Mouse (Mus musculus) heart, embryonic 14.5 days (tissue): Measurements from ENCODE around the gene Gipc2. TPM values are rescaled to one million over a fixed set of nuclear protein-coding genes. Genes with fewer than 3 reads are reported as not detected.
A peak's percentile ranks its signal among the peaks of the same experiment; 100 is the strongest.

Experiments used
- ATAC-seq: fragments of 200-750 bp; cut with Nextera tagmentation; 2 replicates; pipeline ENCODE4 v1.8.0; 2017; ENCODE audit warnings: low read depth, moderate TSS enrichment; ENCODE audit not compliant: insufficient number of reproducible peaks, insufficient read depth, low FRiP score
- H3K27ac ChIP-seq, 2 experiments: fragments of 200-500 bp in 1 of 2; fragments of 300-500 bp in 1 of 2; sonication (generic) in 1 of 2; replicated peaks in 1 of 2; 2 replicates each; pipeline ENCODE4 v1.5.1; 2012 to 2014; ENCODE audit warnings: low read depth in 2 of 2, low read length in 2 of 2, control low read depth in 1 of 2, mild to moderate bottlenecking in 1 of 2, mixed read lengths in 1 of 2; ENCODE audit not compliant: control insufficient read depth in 1 of 2, insufficient read depth in 1 of 2
- H3K27me3 ChIP-seq: fragments of 300-500 bp; sonication (generic); 2 replicates; pipeline ENCODE4 v1.6.1; 2014; ENCODE audit warnings: mild to moderate bottlenecking, low read length, control low read depth; ENCODE audit not compliant: control insufficient read depth, insufficient read depth
- H3K36me3 ChIP-seq: fragments of 300-500 bp; sonication (generic); 2 replicates; pipeline ENCODE4 v1.6.1; 2014; ENCODE audit warnings: mild to moderate bottlenecking, control low read depth, low read length, mixed read lengths; ENCODE audit not compliant: control insufficient read depth, insufficient read depth
- H3K4me1 ChIP-seq, 2 experiments: fragments of 200-500 bp in 1 of 2; fragments of 300-500 bp in 1 of 2; sonication (generic) in 1 of 2; 2 replicates each; pipeline ENCODE4 v1.6.1; 2012 to 2014; ENCODE audit warnings: low read length in 2 of 2, control low read depth in 1 of 2, mixed read lengths in 1 of 2; ENCODE audit not compliant: control insufficient read depth in 2 of 2, insufficient read depth in 2 of 2
- H3K4me2 ChIP-seq: fragments of 300-500 bp; sonication (generic); 2 replicates; pipeline ENCODE4 v1.6.1; 2014; ENCODE audit warnings: mild to moderate bottlenecking, low read length
- H3K4me3 ChIP-seq, 2 experiments: fragments of 200-500 bp in 1 of 2; fragments of 300-500 bp in 1 of 2; sonication (generic) in 1 of 2; 2 replicates each; pipeline ENCODE4 v1.5.1; 2012 to 2014; ENCODE audit warnings: low read length in 2 of 2, mild to moderate bottlenecking in 2 of 2, control low read depth in 1 of 2, low read depth in 1 of 2, moderate library complexity in 1 of 2; ENCODE audit not compliant: control insufficient read depth in 1 of 2, insufficient read depth in 1 of 2
- H3K9ac ChIP-seq: fragments of 300-500 bp; sonication (generic); 2 replicates; pipeline ENCODE4 v1.6.1; 2014; ENCODE audit warnings: mild to moderate bottlenecking, low read length
- H3K9me3 ChIP-seq: fragments of 300-500 bp; sonication (generic); 2 replicates; pipeline ENCODE4 v1.6.1; 2016; ENCODE audit warnings: low read length, control low read depth; ENCODE audit not compliant: control insufficient read depth
- WGBS: fragments of 180-500 bp; shearing (Covaris S2); extraction: QIAGEN DNeasy Blood & Tissue Kit; methylation state at CpG from one replicate; pipeline ENCODE4 v1.1.7; 2014; 5-methylcytosine and 5-hydroxymethylcytosine counted together
- polyA plus RNA-seq: library from polyadenylated mRNA; unstranded; fragments of >200 nt; fragmentation: Nextera tagmentation; extraction: Ambion mirVana; gene quantifications from 2 replicates; pipeline ENCODE4 v1.2.1, GENCODE M21; 2014

Gipc2 gene
- polyA plus RNA-seq, 1 experiment from 2014 or later, result 4.1 TPM

DNA sequence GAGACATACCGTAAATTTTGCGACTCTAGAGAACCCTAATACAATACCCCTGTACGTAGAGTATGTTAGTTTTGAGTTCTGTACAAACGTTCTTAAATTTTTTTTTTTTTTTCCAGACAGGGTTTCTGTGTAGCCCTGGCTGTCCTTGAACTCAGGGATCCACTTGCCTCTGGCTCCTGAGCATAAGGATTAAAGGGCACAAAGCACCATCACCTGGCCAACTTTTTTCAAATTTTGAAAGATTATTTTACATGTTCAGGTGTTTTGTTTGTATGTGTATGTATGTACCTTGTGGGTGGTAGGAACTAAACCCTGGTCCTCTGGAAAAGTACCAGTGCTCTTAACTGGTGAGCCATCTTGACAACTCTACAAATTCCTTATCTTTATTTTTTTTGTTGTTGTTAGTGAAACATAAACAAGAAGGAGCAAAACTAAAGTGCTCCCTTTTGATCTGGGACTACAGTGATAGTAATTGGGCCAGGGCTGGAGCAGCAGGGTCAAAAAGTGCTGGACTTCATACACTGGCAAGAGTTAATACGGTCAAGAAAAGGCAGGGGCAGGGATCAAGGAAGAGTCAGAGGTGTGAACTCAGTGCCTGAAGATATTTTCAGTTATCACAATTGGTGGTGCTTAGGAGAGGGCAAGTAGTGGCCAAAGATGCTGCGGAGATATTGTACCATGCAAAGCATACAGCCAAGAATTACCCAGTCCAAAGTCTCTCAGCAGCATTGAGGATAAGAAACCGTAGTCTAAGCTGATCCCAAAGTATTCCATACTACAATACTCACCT lies 42.3 kb upstream of the Gipc2 start:
- H3K4me1 ChIP-seq, result peaks cover 6 to 24% of the 10 kb centered on the region in 2 experiments
- no peak overlapping the region for H3K27ac ChIP-seq
- no peak for ATAC-seq
- H3K4me2 ChIP-seq, result peak overlapping the region; percentile 94
- peaks cover 8% of the 10 kb centered on the region; the same call in 1 of the 2 replicates for H3K36me3 ChIP-seq
- no peaks in the 10 kb centered on the region for H3K27me3 ChIP-seq
- H3K9ac ChIP-seq, result peak overlapping the region; percentile 100; the same call in 1 of the 2 replicates
- WGBS, result 85% methylated on average over 7 of the region's 7 CpGs
- H3K4me3 ChIP-seq, result peak overlapping the region in 1 of 2 experiments; percentile 98; a peak in 1 of 4 replicates
- no peaks in the 10 kb centered on the region for H3K9me3 ChIP-seq

GRCm38 (mm10) chr3:152207156-152207555 lies 41.1 kb upstream of the Gipc2 start:
- ATAC-seq, result no peak
- WGBS, result 94% methylated on average over 4 of the region's 4 CpGs
- Histone ChIP-seq H3K9me3 (no peaks in the 10 kb centered on the region), H3K36me3 (no peaks in the 10 kb centered on the region; the same call in 1 of the 2 replicates), H3K4me2 (no peak overlapping the region), H3K27me3 (no peaks in the 10 kb centered on the region), H3K4me3 (no peak overlapping the region), H3K9ac (no peak overlapping the region), H3K27ac (no peak overlapping the region), H3K4me1 (peaks cover 2 to 12% of the 10 kb centered on the region in 2 experiments; a peak in 3 of 4 replicates)

DNA sequence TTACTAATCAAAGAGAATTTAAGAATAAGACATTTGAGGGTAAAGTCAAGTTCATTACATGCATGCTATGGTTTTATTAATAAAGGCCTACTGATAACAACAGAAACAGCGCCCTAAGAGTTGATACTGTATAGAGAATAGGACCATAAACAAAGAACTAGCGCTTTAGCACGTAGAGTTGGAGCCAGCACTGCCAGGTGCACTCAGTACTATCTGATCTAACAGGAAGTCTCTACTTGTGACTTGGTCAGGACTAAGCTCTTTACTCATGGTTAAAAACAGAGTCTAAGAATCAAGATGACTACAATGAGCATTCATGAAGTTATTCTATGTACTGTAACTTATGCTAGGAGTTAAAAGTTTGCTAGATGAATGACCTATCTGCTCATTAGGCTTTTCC lies 38.5 kb upstream of the Gipc2 start:
- 61% methylated on average over 3 of the region's 3 CpGs for WGBS
- Histone ChIP-seq H3K27ac (no peak overlapping the region), H3K4me2 (no peak overlapping the region), H3K4me1 (peaks cover 2 to 8% of the 10 kb centered on the region in 2 experiments; a peak in 3 of 4 replicates), H3K4me3 (no peak overlapping the region), H3K9me3 (no peaks in the 10 kb centered on the region), H3K27me3 (no peaks in the 10 kb centered on the region), H3K9ac (no peak overlapping the region), H3K36me3 (no peaks in the 10 kb centered on the region)
- ATAC-seq, result no peak

DNA sequence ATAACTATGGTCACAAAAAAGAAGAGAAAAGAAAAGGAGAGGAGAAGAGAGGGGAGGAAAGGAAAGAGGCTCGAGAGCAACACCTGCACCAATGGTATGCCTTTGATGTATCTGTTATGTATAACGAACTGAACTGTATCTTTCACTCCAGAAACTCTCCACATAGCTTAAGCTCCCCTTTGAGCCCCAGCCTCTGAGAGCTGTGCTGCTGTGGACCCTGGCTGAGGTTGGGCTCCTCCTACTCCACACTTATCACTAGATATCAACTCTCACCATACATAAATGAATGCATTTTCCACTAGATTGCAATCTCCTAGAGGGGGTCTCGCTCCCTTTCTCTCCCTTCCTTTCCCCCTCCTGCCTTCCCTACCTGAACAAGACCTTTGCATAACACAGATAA lies 38.0 kb upstream of the Gipc2 start:
- no peak overlapping the region for H3K4me2 ChIP-seq
- H3K9ac ChIP-seq, result no peak overlapping the region
- 44% methylated on average over 3 of the region's 3 CpGs for WGBS
- no peak for ATAC-seq
- peaks cover 2 to 6% of the 10 kb centered on the region in 2 experiments; a peak in 3 of 4 replicates for H3K4me1 ChIP-seq
- H3K36me3 ChIP-seq, result no peaks in the 10 kb centered on the region
- H3K9me3 ChIP-seq, result no peaks in the 10 kb centered on the region
- no peak overlapping the region for H3K4me3 ChIP-seq
- H3K27ac ChIP-seq, result no peak overlapping the region
- H3K27me3 ChIP-seq, result no peaks in the 10 kb centered on the region

GRCm38 (mm10) chr3:152203411-152203810 lies 37.4 kb upstream of the Gipc2 start:
- WGBS, result 74% methylated on average over 6 of the region's 6 CpGs
- no peak for ATAC-seq
- Histone ChIP-seq H3K27ac (no peak overlapping the region), H3K4me1 (peaks cover under 1 to 1% of the 10 kb centered on the region in 2 experiments; a peak in 3 of 4 replicates), H3K4me2 (no peak overlapping the region), H3K27me3 (no peaks in the 10 kb centered on the region), H3K9me3 (no peaks in the 10 kb centered on the region), H3K36me3 (no peaks in the 10 kb centered on the region), H3K9ac (no peak overlapping the region), H3K4me3 (no peak overlapping the region)

- H3K27ac ChIP-seq, result no peak overlapping the region
- no peaks in the 10 kb centered on the region for H3K27me3 ChIP-seq
- H3K9ac ChIP-seq, result no peak overlapping the region
These were observed 36.9 kb upstream of the Gipc2 start for GRCm38 (mm10) chr3:152202942-152203341.

GRCm38 (mm10) chr3:152201651-152202050 lies 35.6 kb upstream of the Gipc2 start:
- Histone ChIP-seq H3K4me1 (no peaks in the 10 kb centered on the region), H3K27me3 (no peaks in the 10 kb centered on the region), H3K4me2 (no peak overlapping the region), H3K36me3 (no peaks in the 10 kb centered on the region), H3K9me3 (no peaks in the 10 kb centered on the region), H3K27ac (no peak overlapping the region), H3K4me3 (no peak overlapping the region), H3K9ac (no peak overlapping the region)
- ATAC-seq, result no peak
- 68% methylated on average over 2 of the region's 2 CpGs for WGBS

More at GRCm38 (mm10) chr3:152202942-152203341, 36.9 kb upstream of the Gipc2 start:
- no peaks in the 10 kb centered on the region for H3K36me3 ChIP-seq
- no peak overlapping the region for H3K4me2 ChIP-seq
- ATAC-seq, result no peak
- H3K4me3 ChIP-seq, result no peak overlapping the region
- no peaks in the 10 kb centered on the region for H3K4me1 ChIP-seq
- H3K9me3 ChIP-seq, result no peaks in the 10 kb centered on the region
